In the genomic region with DNA sequence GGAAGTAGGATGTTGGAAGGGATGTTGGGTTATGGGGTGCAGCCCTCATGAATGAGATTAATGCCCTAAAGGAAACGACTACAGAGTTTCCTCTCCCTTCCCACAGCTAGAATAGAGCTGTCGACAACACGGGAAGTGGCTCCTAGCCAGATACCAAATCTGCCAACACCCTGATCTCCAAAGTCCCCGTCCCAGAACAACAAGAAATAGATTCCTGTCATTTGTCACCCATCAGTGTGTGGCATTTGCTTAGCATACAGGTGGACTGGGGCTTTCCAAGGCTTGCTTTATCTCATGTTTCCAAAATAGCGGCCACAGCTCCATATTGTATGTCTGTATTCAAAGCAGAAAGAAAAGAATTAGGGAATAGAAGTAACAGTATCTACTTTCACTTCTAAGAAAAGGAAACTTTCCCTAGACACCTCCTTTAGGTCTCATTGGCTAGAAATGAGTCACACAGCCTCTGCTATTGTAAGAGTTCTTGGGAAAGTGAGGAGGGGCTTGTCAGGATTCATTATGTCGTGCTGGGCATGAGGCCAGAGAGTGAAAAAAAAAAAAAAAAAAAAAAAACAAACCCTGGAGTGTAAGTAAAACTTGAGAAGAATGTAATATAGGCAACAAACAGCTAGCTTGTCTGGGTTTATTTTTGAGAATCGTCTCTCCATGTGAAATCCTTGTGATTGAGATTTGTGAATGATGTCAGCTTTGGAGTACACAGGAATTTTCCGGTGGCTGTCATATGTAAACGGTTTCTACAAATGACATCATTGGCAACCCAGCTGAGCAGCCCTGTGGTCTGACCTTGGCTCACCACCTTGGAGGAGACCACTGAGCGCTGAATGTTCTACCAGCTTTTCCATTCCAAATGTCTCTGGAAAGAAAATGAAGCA, we compare ENCODE assay signal across 7 mouse cellular contexts.
DNase-seq lines count a peak whose midpoint lies in the region; ATAC-seq lines count a peak whose summit lies in the region.

No protein-coding gene starts in this region.

- peak; percentile 41 for DNase-seq in R1 (ENCODE audit: low read depth, low spot score)
- peak; percentile 87 for DNase-seq in lung, postnatal 10 days
- no peak for DNase-seq in cerebellum, postnatal 36 days
- DNase-seq in ovary, postnatal 14 days (ENCODE audit: low spot score): no peak
- DNase-seq in testis, postnatal 10 days (ENCODE audit: low spot score): no peak

- H3K4me1 ChIP-seq in forebrain, embryonic 12.5 days: peaks cover 8% of the 10 kb centered on the region
- H3K4me1 ChIP-seq in hindbrain, embryonic 16.5 days (ENCODE audit: control insufficient read depth, insufficient read depth, low read depth, low read length): no peaks in the 10 kb centered on the region; the same call in 1 of the 2 replicates

- no peak overlapping the region for H3K4me2 ChIP-seq in forebrain, embryonic 12.5 days
- peak overlapping the region; percentile 16; the same call in 1 of the 2 replicates for H3K4me2 ChIP-seq in hindbrain, embryonic 16.5 days (ENCODE audit: low read length)

- no peaks in the 10 kb centered on the region for H3K36me3 ChIP-seq in forebrain, embryonic 12.5 days (replicated peaks)
- H3K36me3 ChIP-seq in hindbrain, embryonic 16.5 days (ENCODE audit: control insufficient read depth, insufficient read depth, low read length): no peaks in the 10 kb centered on the region

- H3K4me3 ChIP-seq in forebrain, embryonic 12.5 days (replicated peaks): no peak overlapping the region
- no peak overlapping the region for H3K4me3 ChIP-seq in hindbrain, embryonic 16.5 days (ENCODE audit: low read length)

- H3K27me3 ChIP-seq in forebrain, embryonic 12.5 days: no peaks in the 10 kb centered on the region
- no peaks in the 10 kb centered on the region for H3K27me3 ChIP-seq in hindbrain, embryonic 16.5 days (replicated peaks; ENCODE audit: control insufficient read depth, insufficient read depth, low read length)

- peaks cover 3% of the 10 kb centered on the region; the same call in 1 of the 2 replicates for H3K9me3 ChIP-seq in forebrain, embryonic 12.5 days
- H3K9me3 ChIP-seq in hindbrain, embryonic 16.5 days (ENCODE audit: control insufficient read depth, low read length): no peaks in the 10 kb centered on the region

- peak overlapping the region; percentile 47 for H3K27ac ChIP-seq in forebrain, embryonic 12.5 days
- H3K27ac ChIP-seq in hindbrain, embryonic 16.5 days (ENCODE audit: low read depth, low read length): peak overlapping the region; percentile 69

- H3K9ac ChIP-seq in forebrain, embryonic 12.5 days: no peak overlapping the region
- H3K9ac ChIP-seq in hindbrain, embryonic 16.5 days (ENCODE audit: low read depth, low read length): no peak overlapping the region

- peak; percentile 87 for ATAC-seq in forebrain, embryonic 12.5 days (ENCODE audit: low FRiP score)
- ATAC-seq in hindbrain, embryonic 16.5 days: peak; percentile 79

- WGBS in forebrain, embryonic 12.5 days: 36% methylated on average over 10 of the region's 10 CpGs
- WGBS in hindbrain, embryonic 16.5 days: 25% methylated on average over 10 of the region's 10 CpGs

Comparison
In these comparisons a context has a peak if more than half of its experiments do, and no peak if none do; other contexts are left out.
1. DNase-seq: peak in R1 (single experiment) and lung, postnatal 10 days (single experiment); none in cerebellum, postnatal 36 days (0 of 2), ovary, postnatal 14 days (single experiment) and testis, postnatal 10 days (single experiment).